Mouse (Mus musculus): ENCODE data around the gene Cd46. TPM values are rescaled to one million over a fixed set of nuclear protein-coding genes. Genes with fewer than 3 reads are reported as not detected.

Cd46 gene
- total RNA-seq, 1 experiment = 0.40 TPM

DNA sequence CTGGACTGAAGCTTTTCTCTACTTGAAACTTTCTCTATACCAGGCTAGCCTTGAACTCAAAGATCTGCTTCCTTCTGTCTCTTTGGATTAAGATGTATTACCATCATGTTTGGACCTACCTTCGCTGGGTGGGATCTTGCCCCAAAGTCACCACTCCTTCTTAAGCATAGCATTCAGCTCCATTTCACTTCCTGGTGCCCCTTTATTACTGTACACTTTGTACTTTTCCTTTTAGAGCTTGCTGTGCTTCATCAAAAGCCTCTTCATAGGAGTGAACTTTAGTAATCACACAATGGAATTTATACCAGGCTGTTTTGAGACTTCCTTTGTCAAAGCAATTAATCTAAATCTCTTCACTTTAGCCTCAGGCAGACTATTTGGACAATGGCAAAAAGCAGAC lies 6.0 kb upstream of the Cd46 start:
- H3K4me3 ChIP-seq (ENCODE audit: insufficient read depth in 1 of 2, low read depth in 1 of 2, low read length in 2 of 2, poor library complexity in 1 of 2, severe bottlenecking in 1 of 2) = no peak overlapping the region
- H3K9ac ChIP-seq (ENCODE audit: insufficient read depth, low read depth, low read length, poor library complexity, severe bottlenecking) = no peak overlapping the region
- TF ChIP-seq MAFK (IDR thresholded peaks at IDR 0.05; ENCODE audit: insufficient read depth, low read depth, low read length) (no peak), ZNF384 (IDR thresholded peaks at IDR 0.05; ENCODE audit: low read depth, low read length) (no peak), ZC3H11A (IDR thresholded peaks at IDR 0.05; ENCODE audit: borderline replicate concordance, low read depth, low read length) (no peak), HCFC1 (IDR thresholded peaks at IDR 0.05; ENCODE audit: borderline replicate concordance, insufficient read depth, low read length) (no peak), CHD2 (IDR thresholded peaks at IDR 0.05; ENCODE audit: low read depth, low read length) (no peak)
- DNase-seq (ENCODE audit: low read depth, low spot score) = no peak
- no peak overlapping the region for H3K27ac ChIP-seq (ENCODE audit: insufficient read depth, low read depth, low read length, poor library complexity, severe bottlenecking)
- in situ Hi-C loops (cut with MboI; ENCODE audit: low sequenced_read_pairs in 2 of 2, unreplicated experiment in 2 of 2) = no loop called here
- H3K36me3 ChIP-seq (ENCODE audit: control insufficient read depth, insufficient read depth, low read length, poor library complexity, severe bottlenecking) = no peaks in the 10 kb centered on the region
- H3K9me3 ChIP-seq (ENCODE audit: control insufficient read depth, insufficient read depth, low read depth, low read length) = no peaks in the 10 kb centered on the region
- no peaks in the 10 kb centered on the region; a peak in 1 of 4 replicates for H3K4me1 ChIP-seq (ENCODE audit: control insufficient read depth in 2 of 2, insufficient read depth in 2 of 2, low read length in 2 of 2, poor library complexity in 1 of 2)

DNA sequence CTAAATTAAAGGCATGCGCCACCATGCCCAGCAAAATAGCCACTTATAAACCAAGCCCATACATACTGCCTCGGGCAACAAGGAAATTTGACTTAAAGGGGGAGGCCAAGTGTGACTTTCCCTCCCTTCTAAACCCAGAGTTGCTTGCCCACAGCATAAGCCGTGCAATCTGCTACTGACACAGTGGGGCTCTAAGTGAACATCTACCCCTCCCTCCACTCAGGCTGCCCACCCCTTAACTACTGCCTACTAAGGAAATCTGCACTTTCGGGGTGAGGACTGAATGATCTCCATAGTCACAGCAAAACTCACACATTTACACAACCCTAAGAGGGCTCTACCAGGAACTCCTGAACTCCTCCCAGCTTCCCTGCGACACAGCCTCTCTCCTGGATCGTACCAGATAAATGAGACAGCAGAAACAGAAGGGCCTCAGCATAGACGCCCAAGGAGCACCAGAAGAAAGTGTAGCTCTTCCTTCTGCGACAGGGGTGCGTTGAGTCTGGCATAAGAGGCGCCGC lies 290 bp downstream of the Cd46 start:
- no peak for TF ChIP-seq MAFK (IDR thresholded peaks at IDR 0.05; ENCODE audit: insufficient read depth, low read depth, low read length)
- TF ChIP-seq ZC3H11A (IDR thresholded peaks at IDR 0.05; ENCODE audit: borderline replicate concordance, low read depth, low read length) = no peak
- TF ChIP-seq ZNF384 (IDR thresholded peaks at IDR 0.05; ENCODE audit: low read depth, low read length) = no peak
- no peak for TF ChIP-seq HCFC1 (IDR thresholded peaks at IDR 0.05; ENCODE audit: borderline replicate concordance, insufficient read depth, low read length)
- no peak for TF ChIP-seq CHD2 (IDR thresholded peaks at IDR 0.05; ENCODE audit: low read depth, low read length)
- Histone ChIP-seq H3K9me3 (ENCODE audit: control insufficient read depth, insufficient read depth, low read depth, low read length) (no peaks in the 10 kb centered on the region), H3K27ac (ENCODE audit: insufficient read depth, low read depth, low read length, poor library complexity, severe bottlenecking) (no peak overlapping the region), H3K4me1 (ENCODE audit: control insufficient read depth in 2 of 2, insufficient read depth in 2 of 2, low read length in 2 of 2, poor library complexity in 1 of 2) (peaks cover 0 to 2% of the 10 kb centered on the region in 2 experiments; a peak in 1 of 4 replicates), H3K9ac (ENCODE audit: insufficient read depth, low read depth, low read length, poor library complexity, severe bottlenecking) (peak overlapping the region; percentile 34), H3K4me3 (ENCODE audit: insufficient read depth in 1 of 2, low read depth in 1 of 2, low read length in 2 of 2, poor library complexity in 1 of 2, severe bottlenecking in 1 of 2) (peak overlapping the region; percentile 58 to 67), H3K36me3 (ENCODE audit: control insufficient read depth, insufficient read depth, low read length, poor library complexity, severe bottlenecking) (no peaks in the 10 kb centered on the region)
- in situ Hi-C loops (cut with MboI; ENCODE audit: low sequenced_read_pairs in 2 of 2, unreplicated experiment in 2 of 2) = no loop called here
- no peak for DNase-seq (ENCODE audit: low read depth, low spot score)

DNA sequence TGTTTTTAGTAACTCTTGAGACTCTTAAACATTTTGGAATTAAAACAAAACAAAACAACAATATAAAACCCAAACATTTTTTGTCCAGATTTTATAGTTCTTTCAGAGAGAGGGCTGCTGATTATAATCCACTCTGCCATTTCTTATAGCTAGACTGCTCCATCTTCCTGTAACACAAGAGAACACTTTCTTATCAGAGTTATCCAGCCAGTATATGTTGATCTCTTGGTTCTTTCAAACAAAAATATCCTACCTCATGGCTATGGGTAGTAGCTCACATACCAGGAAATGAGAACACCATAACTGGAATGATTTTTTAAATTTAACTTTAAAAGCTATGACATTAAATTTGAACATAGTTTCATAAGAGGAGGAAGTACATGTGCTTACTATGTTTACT lies 9.9 kb downstream of the Cd46 start:
- Histone ChIP-seq H3K4me1 (ENCODE audit: control insufficient read depth in 2 of 2, insufficient read depth in 2 of 2, low read length in 2 of 2, poor library complexity in 1 of 2) (no peaks in the 10 kb centered on the region), H3K9me3 (ENCODE audit: control insufficient read depth, insufficient read depth, low read depth, low read length) (no peaks in the 10 kb centered on the region), H3K4me3 (ENCODE audit: insufficient read depth in 1 of 2, low read depth in 1 of 2, low read length in 2 of 2, poor library complexity in 1 of 2, severe bottlenecking in 1 of 2) (no peak overlapping the region), H3K27ac (ENCODE audit: insufficient read depth, low read depth, low read length, poor library complexity, severe bottlenecking) (no peak overlapping the region), H3K36me3 (ENCODE audit: control insufficient read depth, insufficient read depth, low read length, poor library complexity, severe bottlenecking) (no peaks in the 10 kb centered on the region), H3K9ac (ENCODE audit: insufficient read depth, low read depth, low read length, poor library complexity, severe bottlenecking) (no peak overlapping the region)
- TF ChIP-seq ZNF384 (IDR thresholded peaks at IDR 0.05; ENCODE audit: low read depth, low read length) = no peak
- TF ChIP-seq CHD2 (IDR thresholded peaks at IDR 0.05; ENCODE audit: low read depth, low read length) = no peak
- TF ChIP-seq MAFK (IDR thresholded peaks at IDR 0.05; ENCODE audit: insufficient read depth, low read depth, low read length) = no peak
- TF ChIP-seq HCFC1 (IDR thresholded peaks at IDR 0.05; ENCODE audit: borderline replicate concordance, insufficient read depth, low read length) = no peak
- no peak for TF ChIP-seq ZC3H11A (IDR thresholded peaks at IDR 0.05; ENCODE audit: borderline replicate concordance, low read depth, low read length)
- DNase-seq (ENCODE audit: low read depth, low spot score) = no peak
- in situ Hi-C loops (cut with MboI; ENCODE audit: low sequenced_read_pairs in 2 of 2, unreplicated experiment in 2 of 2) = no loop called here

DNA sequence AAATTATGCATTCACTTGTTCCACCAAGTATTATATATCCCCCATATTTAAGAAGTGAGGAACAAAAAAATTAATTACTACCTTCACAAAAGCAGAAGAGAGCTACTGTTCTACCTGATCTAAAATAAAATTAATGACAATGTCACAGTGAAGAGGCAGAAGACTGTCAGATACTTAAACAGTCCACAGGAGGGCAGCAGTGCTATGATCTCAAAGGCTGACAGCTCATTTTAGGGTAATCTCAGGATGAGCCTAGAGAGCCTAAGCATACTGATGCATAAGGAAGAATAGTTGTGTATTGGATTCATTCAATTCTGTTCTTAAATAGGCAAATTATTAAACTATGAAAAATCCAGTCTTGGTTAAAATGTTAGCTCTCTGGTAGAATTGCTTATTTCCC lies 51.6 kb downstream of the Cd46 start:
- DNase-seq (ENCODE audit: low read depth, low spot score) = peak; percentile 35
- H3K9me3 ChIP-seq (ENCODE audit: control insufficient read depth, insufficient read depth, low read depth, low read length) = no peaks in the 10 kb centered on the region
- TF ChIP-seq ZNF384 (IDR thresholded peaks at IDR 0.05; ENCODE audit: low read depth, low read length) = no peak
- peak; percentile 60; the same call in 1 of the 2 replicates for TF ChIP-seq ZC3H11A (IDR thresholded peaks at IDR 0.05; ENCODE audit: borderline replicate concordance, low read depth, low read length)
- TF ChIP-seq MAFK (IDR thresholded peaks at IDR 0.05; ENCODE audit: insufficient read depth, low read depth, low read length) = no peak
- no peak for TF ChIP-seq CHD2 (IDR thresholded peaks at IDR 0.05; ENCODE audit: low read depth, low read length)
- TF ChIP-seq HCFC1 (IDR thresholded peaks at IDR 0.05; ENCODE audit: borderline replicate concordance, insufficient read depth, low read length) = no peak
- H3K36me3 ChIP-seq (ENCODE audit: control insufficient read depth, insufficient read depth, low read length, poor library complexity, severe bottlenecking) = no peaks in the 10 kb centered on the region
- no peak overlapping the region for H3K4me3 ChIP-seq (ENCODE audit: insufficient read depth in 1 of 2, low read depth in 1 of 2, low read length in 2 of 2, poor library complexity in 1 of 2, severe bottlenecking in 1 of 2)
- in situ Hi-C loops (cut with MboI; ENCODE audit: low sequenced_read_pairs in 2 of 2, unreplicated experiment in 2 of 2) = no loop called here
- no peaks in the 10 kb centered on the region for H3K4me1 ChIP-seq (ENCODE audit: control insufficient read depth in 2 of 2, insufficient read depth in 2 of 2, low read length in 2 of 2, poor library complexity in 1 of 2)
- no peak overlapping the region for H3K27ac ChIP-seq (ENCODE audit: insufficient read depth, low read depth, low read length, poor library complexity, severe bottlenecking)
- H3K9ac ChIP-seq (ENCODE audit: insufficient read depth, low read depth, low read length, poor library complexity, severe bottlenecking) = no peak overlapping the region

Data from ES-E14 (cell line).